Mouse (Mus musculus) cerebellum, adult 2 months (tissue): ENCODE data around the gene Baiap2l1.

Source experiments
- CTCF ChIP-seq: fragments of 200-500 bp; IDR thresholded peaks from 2 replicates; pipeline ENCODE4 v1.5.1; 2011; ENCODE audit warnings: low read depth, mild to moderate bottlenecking, control low read depth, low read length, moderate library complexity, borderline replicate concordance; ENCODE audit not compliant: insufficient read depth
- POLR2A ChIP-seq: fragments of 200-500 bp; IDR thresholded peaks from 2 replicates; pipeline ENCODE4 v1.6.1; 2011; ENCODE audit warnings: low read length, control low read depth, borderline replicate concordance; ENCODE audit not compliant: insufficient read depth

DNA sequence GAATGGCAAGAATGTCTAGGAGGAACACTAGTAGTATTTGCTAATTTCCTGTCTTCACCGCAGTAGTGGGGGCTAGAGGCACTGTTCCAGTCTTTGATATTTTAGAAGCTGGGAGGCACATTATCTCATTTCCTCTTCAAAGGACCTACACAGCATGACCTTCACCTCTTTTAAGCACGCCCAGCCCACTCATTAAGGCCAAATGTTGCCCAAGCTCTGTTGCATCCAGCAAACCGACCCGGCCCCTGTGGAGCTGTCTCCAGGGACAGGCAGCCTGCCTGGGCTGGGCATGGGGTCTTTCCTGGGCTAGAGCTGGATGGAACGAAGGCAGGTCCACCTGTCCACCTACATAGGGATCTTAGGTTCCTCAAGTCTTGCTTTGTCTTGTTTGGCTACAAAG, 44.6 kb downstream of the Baiap2l1 start:
- no peak for TF ChIP-seq POLR2A
- TF ChIP-seq CTCF, result no peak
